Mouse (Mus musculus): ENCODE data around the gene Slirp. TPM values are rescaled to one million over a fixed set of nuclear protein-coding genes. Genes with fewer than 3 reads are reported as not detected.
A peak's percentile ranks its signal among the peaks of the same experiment; 100 is the strongest.

The Slirp gene
- polyA plus RNA-seq, 2 experiments = 38.5 to 182 TPM

GRCm38 (mm10) chr12:87401883-87402282 is 41.8 kb upstream of the Slirp start:
- WGBS (ENCODE audit: insufficient replicate concordance) = 69% methylated on average over 6 of the region's 6 CpGs
- Histone ChIP-seq H3K36me3 (replicated peaks; ENCODE audit: control insufficient read depth, insufficient read depth, low read depth) (no peaks in the 10 kb centered on the region), H3K4me2 (ENCODE audit: low read depth) (no peak overlapping the region), H3K27me3 (ENCODE audit: control insufficient read depth, insufficient read depth, low read length) (no peaks in the 10 kb centered on the region), H3K4me1 (replicated peaks; ENCODE audit: control insufficient read depth in 2 of 2, insufficient read depth in 2 of 2, low read length in 1 of 2) (0 out of 4 replicates have a peak, but pooled peaks cover 0 to 4% of the 10 kb centered on the region in 2 experiments), H3K4me3 (ENCODE audit: insufficient read depth in 1 of 2, low read depth in 2 of 2, low read length in 2 of 2) (no peak overlapping the region), H3K27ac (no peak overlapping the region), H3K9ac (replicated peaks) (no peak overlapping the region), H3K9me3 (ENCODE audit: control insufficient read depth, low read length) (no peaks in the 10 kb centered on the region)
- ATAC-seq (ENCODE audit: insufficient read depth) = no peak
- no peak for TF ChIP-seq EP300 (IDR thresholded peaks at IDR 0.05; ENCODE audit: low read depth)
- no peak for TF ChIP-seq CTCF (IDR thresholded peaks at IDR 0.05; ENCODE audit: low read depth)
- no peak for DNase-seq (ENCODE audit: low read depth in 3 of 3, low spot score in 3 of 3)

GRCm38 (mm10) chr12:87405165-87405564 is 38.5 kb upstream of the Slirp start:
- TF ChIP-seq EP300 (IDR thresholded peaks at IDR 0.05; ENCODE audit: low read depth) (no peak), CTCF (IDR thresholded peaks at IDR 0.05; ENCODE audit: low read depth) (no peak)
- H3K4me1 ChIP-seq (replicated peaks; ENCODE audit: control insufficient read depth in 2 of 2, insufficient read depth in 2 of 2, low read length in 1 of 2) = peaks cover 0 to 4% of the 10 kb centered on the region in 2 experiments; a peak in 2 of 4 replicates
- ATAC-seq (ENCODE audit: insufficient read depth) = no peak
- no peaks in the 10 kb centered on the region for H3K27me3 ChIP-seq (ENCODE audit: control insufficient read depth, insufficient read depth, low read length)
- no peak for DNase-seq (ENCODE audit: low read depth in 3 of 3, low spot score in 3 of 3)
- H3K36me3 ChIP-seq (replicated peaks; ENCODE audit: control insufficient read depth, insufficient read depth, low read depth) = no peaks in the 10 kb centered on the region
- no peak overlapping the region for H3K27ac ChIP-seq
- no peak overlapping the region for H3K4me2 ChIP-seq (ENCODE audit: low read depth)
- WGBS (ENCODE audit: insufficient replicate concordance) = 58% methylated on average over 4 of the region's 4 CpGs
- no peak overlapping the region for H3K4me3 ChIP-seq (ENCODE audit: insufficient read depth in 1 of 2, low read depth in 2 of 2, low read length in 2 of 2)
- no peak overlapping the region for H3K9ac ChIP-seq (replicated peaks)
- no peaks in the 10 kb centered on the region for H3K9me3 ChIP-seq (ENCODE audit: control insufficient read depth, low read length)

- ATAC-seq (ENCODE audit: insufficient read depth) (no peak), DNase-seq (ENCODE audit: low read depth in 3 of 3, low spot score in 3 of 3) (no peak)
- Histone ChIP-seq H3K27ac (no peak overlapping the region), H3K9ac (replicated peaks) (no peak overlapping the region), H3K27me3 (ENCODE audit: control insufficient read depth, insufficient read depth, low read length) (no peaks in the 10 kb centered on the region), H3K4me3 (ENCODE audit: insufficient read depth in 1 of 2, low read depth in 2 of 2, low read length in 2 of 2) (no peak overlapping the region), H3K9me3 (ENCODE audit: control insufficient read depth, low read length) (no peaks in the 10 kb centered on the region), H3K4me2 (ENCODE audit: low read depth) (no peak overlapping the region), H3K36me3 (replicated peaks; ENCODE audit: control insufficient read depth, insufficient read depth, low read depth) (no peaks in the 10 kb centered on the region), H3K4me1 (replicated peaks; ENCODE audit: control insufficient read depth in 2 of 2, insufficient read depth in 2 of 2, low read length in 1 of 2) (peaks cover 0 to 4% of the 10 kb centered on the region in 2 experiments; a peak in 2 of 4 replicates)
- no peak for TF ChIP-seq EP300 (IDR thresholded peaks at IDR 0.05; ENCODE audit: low read depth)
- TF ChIP-seq CTCF (IDR thresholded peaks at IDR 0.05; ENCODE audit: low read depth) = no peak
- WGBS (ENCODE audit: insufficient replicate concordance) = 57% methylated on average over 3 of the region's 3 CpGs
Measured at GRCm38 (mm10) chr12:87405721-87406120, 38.0 kb upstream of the Slirp start.

- peak; percentile 34; the same call in 1 of the 2 replicates for ATAC-seq (ENCODE audit: insufficient read depth)
- Histone ChIP-seq H3K36me3 (replicated peaks; ENCODE audit: control insufficient read depth, insufficient read depth, low read depth) (no peaks in the 10 kb centered on the region), H3K4me1 (replicated peaks; ENCODE audit: control insufficient read depth in 2 of 2, insufficient read depth in 2 of 2, low read length in 1 of 2) (peaks cover 0 to 4% of the 10 kb centered on the region in 2 experiments; a peak in 2 of 4 replicates), H3K9me3 (ENCODE audit: control insufficient read depth, low read length) (no peaks in the 10 kb centered on the region), H3K27me3 (ENCODE audit: control insufficient read depth, insufficient read depth, low read length) (no peaks in the 10 kb centered on the region), H3K4me2 (ENCODE audit: low read depth) (peak overlapping the region; percentile 34), H3K4me3 (ENCODE audit: insufficient read depth in 1 of 2, low read depth in 2 of 2, low read length in 2 of 2) (no peak overlapping the region), H3K27ac (no peak overlapping the region), H3K9ac (replicated peaks) (no peak overlapping the region)
- no peak for DNase-seq (ENCODE audit: low read depth in 3 of 3, low spot score in 3 of 3)
- TF ChIP-seq CTCF (IDR thresholded peaks at IDR 0.05; ENCODE audit: low read depth) = no peak
- TF ChIP-seq EP300 (IDR thresholded peaks at IDR 0.05; ENCODE audit: low read depth) = no peak
- WGBS (ENCODE audit: insufficient replicate concordance) = 14% methylated on average over 21 of the region's 21 CpGs
Measured at GRCm38 (mm10) chr12:87407869-87408605, 35.7 kb upstream of the Slirp start.

DNA sequence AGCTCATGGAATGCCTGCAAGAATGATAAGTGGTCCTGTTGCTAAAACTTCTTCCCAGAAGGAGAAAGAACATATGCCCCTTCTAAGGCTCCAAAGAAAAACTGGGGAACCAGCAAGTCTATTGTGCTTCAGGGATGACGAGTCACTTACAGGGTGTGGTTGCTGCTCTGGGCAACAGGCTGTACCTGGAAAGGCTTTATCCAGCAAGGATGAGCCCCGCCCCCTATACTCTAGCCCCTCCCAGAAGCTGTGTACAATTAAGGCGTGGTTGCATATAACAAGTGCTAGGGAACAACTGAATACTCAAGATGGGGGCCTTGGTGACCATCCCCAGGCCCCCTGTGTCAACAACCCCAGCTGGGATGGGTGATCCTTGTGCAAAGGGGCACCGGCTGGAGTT is 34.6 kb upstream of the Slirp start:
- no peak overlapping the region for H3K4me2 ChIP-seq (ENCODE audit: low read depth)
- DNase-seq (ENCODE audit: low read depth in 3 of 3, low spot score in 3 of 3) = no peak
- H3K9ac ChIP-seq (replicated peaks) = no peak overlapping the region
- H3K27ac ChIP-seq = no peak overlapping the region
- H3K36me3 ChIP-seq (replicated peaks; ENCODE audit: control insufficient read depth, insufficient read depth, low read depth) = no peaks in the 10 kb centered on the region
- no peak for ATAC-seq (ENCODE audit: insufficient read depth)
- no peak overlapping the region for H3K4me3 ChIP-seq (ENCODE audit: insufficient read depth in 1 of 2, low read depth in 2 of 2, low read length in 2 of 2)
- no peaks in the 10 kb centered on the region for H3K27me3 ChIP-seq (ENCODE audit: control insufficient read depth, insufficient read depth, low read length)
- peaks cover 0 to 4% of the 10 kb centered on the region in 2 experiments; a peak in 2 of 4 replicates for H3K4me1 ChIP-seq (replicated peaks; ENCODE audit: control insufficient read depth in 2 of 2, insufficient read depth in 2 of 2, low read length in 1 of 2)
- no peaks in the 10 kb centered on the region for H3K9me3 ChIP-seq (ENCODE audit: control insufficient read depth, low read length)
- 57% methylated on average over 4 of the region's 4 CpGs for WGBS (ENCODE audit: insufficient replicate concordance)
- TF ChIP-seq CTCF (IDR thresholded peaks at IDR 0.05; ENCODE audit: low read depth) = no peak
- no peak for TF ChIP-seq EP300 (IDR thresholded peaks at IDR 0.05; ENCODE audit: low read depth)
